Mouse (Mus musculus) embryonic facial prominence, embryonic 12.5 days (tissue): ENCODE results near the gene Mad2l1bp. TPM values are rescaled to one million over a fixed set of nuclear protein-coding genes. Genes with fewer than 3 reads are reported as not detected.
A peak's percentile ranks its signal among the peaks of the same experiment; 100 is the strongest.

ENCODE experiments used
- ATAC-seq: fragments of 200-750 bp; cut with Nextera tagmentation; 2 replicates; pipeline ENCODE4 v1.8.0; 2017; ENCODE audit not compliant: insufficient number of reproducible peaks, insufficient read depth, low FRiP score, low TSS enrichment
- H3K27ac ChIP-seq: fragments of 300-500 bp; sonication (generic); 2 replicates; pipeline ENCODE4 v1.5.1; 2016; ENCODE audit warnings: mild to moderate bottlenecking
- H3K27me3 ChIP-seq: fragments of 300-500 bp; sonication (generic); 2 replicates; pipeline ENCODE4 v1.6.1; 2016; ENCODE audit warnings: mild to moderate bottlenecking, moderate library complexity
- H3K36me3 ChIP-seq: fragments of 300-500 bp; sonication (generic); 2 replicates; pipeline ENCODE4 v1.6.1; 2016; ENCODE audit warnings: mild to moderate bottlenecking
- H3K4me1 ChIP-seq: fragments of 300-500 bp; sonication (generic); 2 replicates; pipeline ENCODE4 v1.6.1; 2016
- H3K4me2 ChIP-seq: fragments of 300-500 bp; sonication (generic); replicated peaks from 2 replicates; pipeline ENCODE4 v1.6.1; 2016; ENCODE audit warnings: mild to moderate bottlenecking, moderate library complexity
- H3K4me3 ChIP-seq: fragments of 300-500 bp; sonication (generic); 2 replicates; pipeline ENCODE4 v1.5.1; 2016; ENCODE audit warnings: mild to moderate bottlenecking
- H3K9ac ChIP-seq: fragments of 300-500 bp; sonication (generic); 2 replicates; pipeline ENCODE4 v1.6.1; 2016; ENCODE audit warnings: mild to moderate bottlenecking, moderate library complexity
- H3K9me3 ChIP-seq: fragments of 300-500 bp; sonication (generic); 2 replicates; pipeline ENCODE4 v1.6.1; 2016; ENCODE audit warnings: mild to moderate bottlenecking, moderate library complexity
- WGBS: fragments of 180-500 bp; shearing (Covaris S2); methylation state at CpG from one replicate; pipeline ENCODE4 v1.1.7; 2016; 5-methylcytosine and 5-hydroxymethylcytosine counted together
- polyA plus RNA-seq: library from polyadenylated mRNA; unstranded; fragments of >200 nt; fragmentation: Nextera tagmentation; extraction: Ambion mirVana; gene quantifications from 2 replicates; pipeline ENCODE4 v1.2.1, GENCODE M21; 2016

Mad2l1bp gene
- polyA plus RNA-seq, 1 experiment from 2014 or later: 33.7 TPM

- 83% methylated on average over 12 of the region's 12 CpGs for WGBS
- H3K36me3 ChIP-seq: peaks cover 69% of the 10 kb centered on the region
Observed at GRCm38 (mm10) chr17:46165460-46165859, 12.1 kb upstream of the Mad2l1bp start.

GRCm38 (mm10) chr17:46164791-46165190 is 11.4 kb upstream of the Mad2l1bp start:
- H3K9me3 ChIP-seq: no peaks in the 10 kb centered on the region
- ATAC-seq: no peak
- no peak overlapping the region for H3K9ac ChIP-seq
- peaks cover 62% of the 10 kb centered on the region for H3K36me3 ChIP-seq
- no peak overlapping the region for H3K4me3 ChIP-seq
- H3K27ac ChIP-seq: no peak overlapping the region
- no peaks in the 10 kb centered on the region for H3K27me3 ChIP-seq
- WGBS: 93% methylated on average over 10 of the region's 10 CpGs
- peaks cover 15% of the 10 kb centered on the region; the same call in 1 of the 2 replicates for H3K4me1 ChIP-seq
- H3K4me2 ChIP-seq: no peak overlapping the region

More at GRCm38 (mm10) chr17:46165460-46165859, 12.1 kb upstream of the Mad2l1bp start:
- Histone ChIP-seq H3K27me3 (no peaks in the 10 kb centered on the region), H3K4me1 (peaks cover 14% of the 10 kb centered on the region; the same call in 1 of the 2 replicates), H3K9ac (no peak overlapping the region), H3K4me2 (no peak overlapping the region), H3K9me3 (no peaks in the 10 kb centered on the region), H3K4me3 (no peak overlapping the region), H3K27ac (no peak overlapping the region)
- ATAC-seq: no peak

- 94% methylated on average over 8 of the region's 8 CpGs for WGBS
- Histone ChIP-seq H3K4me2 (no peak overlapping the region), H3K4me1 (peaks cover 19% of the 10 kb centered on the region; the same call in 1 of the 2 replicates), H3K4me3 (no peak overlapping the region), H3K9me3 (no peaks in the 10 kb centered on the region), H3K27ac (no peak overlapping the region), H3K9ac (no peak overlapping the region), H3K36me3 (peaks cover 57% of the 10 kb centered on the region), H3K27me3 (no peaks in the 10 kb centered on the region)
- no peak for ATAC-seq
Observed at GRCm38 (mm10) chr17:46164301-46164700, 10.9 kb upstream of the Mad2l1bp start.

- Histone ChIP-seq H3K9ac (no peak overlapping the region), H3K4me3 (no peak overlapping the region), H3K27me3 (no peaks in the 10 kb centered on the region), H3K36me3 (peaks cover 45% of the 10 kb centered on the region), H3K9me3 (no peaks in the 10 kb centered on the region), H3K27ac (no peak overlapping the region), H3K4me1 (peaks cover 19% of the 10 kb centered on the region; the same call in 1 of the 2 replicates), H3K4me2 (no peak overlapping the region)
- ATAC-seq: no peak
- WGBS: 84% methylated on average over 9 of the region's 9 CpGs
Observed at GRCm38 (mm10) chr17:46162951-46163421, 9.6 kb upstream of the Mad2l1bp start.

- ATAC-seq: no peak
- WGBS: 94% methylated on average over 7 of the region's 7 CpGs
- no peaks in the 10 kb centered on the region for H3K9me3 ChIP-seq
- 0 out of 2 replicates have a peak overlapping the region, but pooled peaks have one; percentile 83 for H3K4me2 ChIP-seq
- H3K4me3 ChIP-seq: no peak overlapping the region
- H3K27me3 ChIP-seq: no peaks in the 10 kb centered on the region
- H3K36me3 ChIP-seq: peaks cover 41% of the 10 kb centered on the region
- H3K4me1 ChIP-seq: peaks cover 19% of the 10 kb centered on the region; the same call in 1 of the 2 replicates
- H3K27ac ChIP-seq: no peak overlapping the region
- H3K9ac ChIP-seq: no peak overlapping the region
Observed at GRCm38 (mm10) chr17:46162551-46162950, 9.2 kb upstream of the Mad2l1bp start.

- WGBS: 49% methylated on average over 9 of the region's 9 CpGs
- H3K4me1 ChIP-seq: peaks cover 19% of the 10 kb centered on the region; the same call in 1 of the 2 replicates
- H3K9me3 ChIP-seq: no peaks in the 10 kb centered on the region
- no peak for ATAC-seq
- no peaks in the 10 kb centered on the region for H3K27me3 ChIP-seq
- H3K36me3 ChIP-seq: peaks cover 33% of the 10 kb centered on the region
- peak overlapping the region; percentile 83 for H3K4me2 ChIP-seq
- peak overlapping the region; percentile 79 for H3K9ac ChIP-seq
- H3K27ac ChIP-seq: 0 out of 2 replicates have a peak overlapping the region, but pooled peaks have one; percentile 85
- peak overlapping the region; percentile 80 for H3K4me3 ChIP-seq
Observed at GRCm38 (mm10) chr17:46161710-46162109, 8.4 kb upstream of the Mad2l1bp start.

GRCm38 (mm10) chr17:46161179-46161578 is 7.8 kb upstream of the Mad2l1bp start:
- peak overlapping the region; percentile 83 for H3K4me2 ChIP-seq
- ATAC-seq: peak; percentile 9; the same call in 1 of the 2 replicates
- peaks cover 27% of the 10 kb centered on the region for H3K36me3 ChIP-seq
- H3K9ac ChIP-seq: peak overlapping the region; percentile 79
- peaks cover 19% of the 10 kb centered on the region; the same call in 1 of the 2 replicates for H3K4me1 ChIP-seq
- WGBS: under 1% methylated on average over 19 of the region's 19 CpGs
- H3K4me3 ChIP-seq: peak overlapping the region; percentile 80
- no peaks in the 10 kb centered on the region for H3K9me3 ChIP-seq
- H3K27ac ChIP-seq: peak overlapping the region; percentile 85
- no peaks in the 10 kb centered on the region for H3K27me3 ChIP-seq

- no peaks in the 10 kb centered on the region for H3K27me3 ChIP-seq
- no peaks in the 10 kb centered on the region for H3K9me3 ChIP-seq
- peaks cover 22% of the 10 kb centered on the region for H3K36me3 ChIP-seq
- ATAC-seq: peak; percentile 92
- H3K4me2 ChIP-seq: peak within 1 kb of the TSS; percentile 83
- peak within 1 kb of the TSS; percentile 80 for H3K4me3 ChIP-seq
- peak within 1 kb of the TSS; percentile 79 for H3K9ac ChIP-seq
- H3K27ac ChIP-seq: peak within 1 kb of the TSS; percentile 85
- peaks cover 19% of the 10 kb centered on the region; the same call in 1 of the 2 replicates for H3K4me1 ChIP-seq
- under 1% methylated on average over 23 of the region's 23 CpGs for WGBS
Observed at GRCm38 (mm10) chr17:46160686-46161085, 7.3 kb upstream of the Mad2l1bp start, which contains the start of gene Gtpbp2. Gtpbp2 (plus strand) TSS chr17:46161032.

GRCm38 (mm10) chr17:46160090-46160662 is 6.8 kb upstream of the Mad2l1bp start:
- H3K4me3 ChIP-seq: peak overlapping the region; percentile 80
- ATAC-seq: peak; percentile 79
- no peaks in the 10 kb centered on the region for H3K27me3 ChIP-seq
- H3K27ac ChIP-seq: peak overlapping the region; percentile 85
- peaks cover 19% of the 10 kb centered on the region; the same call in 1 of the 2 replicates for H3K4me1 ChIP-seq
- peak overlapping the region; percentile 83 for H3K4me2 ChIP-seq
- peaks cover 17% of the 10 kb centered on the region for H3K36me3 ChIP-seq
- H3K9me3 ChIP-seq: no peaks in the 10 kb centered on the region
- under 1% methylated on average over 16 of the region's 16 CpGs for whole genome bisulfite sequencing
- peak overlapping the region; percentile 49 for H3K9ac ChIP-seq

- Histone ChIP-seq H3K9ac (no peak overlapping the region), H3K4me2 (no peak overlapping the region), H3K27me3 (no peaks in the 10 kb centered on the region), H3K36me3 (peaks cover 9% of the 10 kb centered on the region), H3K9me3 (no peaks in the 10 kb centered on the region), H3K4me3 (no peak overlapping the region), H3K4me1 (peaks cover 19% of the 10 kb centered on the region; the same call in 1 of the 2 replicates), H3K27ac (0 out of 2 replicates have a peak overlapping the region, but pooled peaks have one; percentile 85)
- ATAC-seq: no peak
- WGBS: 61% methylated on average over 2 of the region's 2 CpGs
Observed at GRCm38 (mm10) chr17:46159236-46159635, 5.9 kb upstream of the Mad2l1bp start.

- Histone ChIP-seq H3K9me3 (no peaks in the 10 kb centered on the region), H3K4me1 (peaks cover 20% of the 10 kb centered on the region; the same call in 1 of the 2 replicates), H3K4me3 (no peak overlapping the region), H3K9ac (no peak overlapping the region), H3K27ac (no peak overlapping the region), H3K4me2 (no peak overlapping the region), H3K27me3 (no peaks in the 10 kb centered on the region), H3K36me3 (no peaks in the 10 kb centered on the region)
- no peak for ATAC-seq
- 87% methylated on average over 8 of the region's 8 CpGs for WGBS
Observed at GRCm38 (mm10) chr17:46157131-46157530, 3.8 kb upstream of the Mad2l1bp start.

GRCm38 (mm10) chr17:46156680-46157079 is 3.3 kb upstream of the Mad2l1bp start:
- no peak overlapping the region for H3K4me2 ChIP-seq
- H3K9ac ChIP-seq: no peak overlapping the region
- no peak overlapping the region for H3K4me3 ChIP-seq
- no peaks in the 10 kb centered on the region for H3K27me3 ChIP-seq
- H3K9me3 ChIP-seq: no peaks in the 10 kb centered on the region
- WGBS: 82% methylated on average over 5 of the region's 5 CpGs
- H3K27ac ChIP-seq: no peak overlapping the region
- H3K4me1 ChIP-seq: peaks cover 15% of the 10 kb centered on the region; the same call in 1 of the 2 replicates
- ATAC-seq: no peak
- no peaks in the 10 kb centered on the region for H3K36me3 ChIP-seq
